Mouse (Mus musculus) stomach, embryonic 14.5 days (tissue): ENCODE results near the gene Tex2. TPM values are rescaled to one million over a fixed set of nuclear protein-coding genes. Genes with fewer than 3 reads are reported as not detected.
A peak's percentile ranks its signal among the peaks of the same experiment; 100 is the strongest.
"Not testable (repeated sequence)": the region's sequence is repeated elsewhere in the genome, so short reads cannot be mapped to it uniquely, and the experiment has no call there.

Experiments used
- ATAC-seq: fragments of 200-750 bp; cut with Nextera tagmentation; 2 replicates; pipeline ENCODE4 v1.8.0; 2017; ENCODE audit warnings: low read depth, moderate TSS enrichment; ENCODE audit not compliant: insufficient number of reproducible peaks, insufficient read depth, low FRiP score
- H3K27ac ChIP-seq: fragments of 300-500 bp; sonication (generic); 2 replicates; pipeline ENCODE4 v1.5.1; 2014; ENCODE audit warnings: mild to moderate bottlenecking, low read length, moderate library complexity, mixed read lengths
- H3K27me3 ChIP-seq: fragments of 300-500 bp; sonication (generic); 2 replicates; pipeline ENCODE4 v1.6.1; 2014; ENCODE audit warnings: low read length, control low read depth, mixed read lengths; ENCODE audit not compliant: control insufficient read depth, insufficient read depth
- H3K36me3 ChIP-seq: fragments of 300-500 bp; sonication (generic); 2 replicates; pipeline ENCODE4 v1.6.1; 2014; ENCODE audit warnings: mild to moderate bottlenecking, control low read depth, low read length, moderate library complexity, mixed read lengths; ENCODE audit not compliant: control insufficient read depth, insufficient read depth
- H3K4me1 ChIP-seq: fragments of 300-500 bp; sonication (generic); 2 replicates; pipeline ENCODE4 v1.6.1; 2014; ENCODE audit warnings: low read length, control low read depth, mixed read lengths; ENCODE audit not compliant: control insufficient read depth, insufficient read depth
- H3K4me2 ChIP-seq: fragments of 300-500 bp; sonication (generic); replicated peaks from 2 replicates; pipeline ENCODE4 v1.6.1; 2014; ENCODE audit warnings: low read depth, low read length, control low read depth
- H3K4me3 ChIP-seq: fragments of 300-500 bp; sonication (generic); 2 replicates; pipeline ENCODE4 v1.5.1; 2014; ENCODE audit warnings: low read depth, low read length, control low read depth
- H3K9ac ChIP-seq: fragments of 300-500 bp; sonication (generic); replicated peaks from 2 replicates; pipeline ENCODE4 v1.6.1; 2014; ENCODE audit warnings: low read depth, mild to moderate bottlenecking, control low read depth, low read length, moderate library complexity, mixed read lengths
- H3K9me3 ChIP-seq: fragments of 300-500 bp; sonication (generic); 2 replicates; pipeline ENCODE4 v1.6.1; 2016; ENCODE audit warnings: low read depth, low read length, control low read depth; ENCODE audit not compliant: control insufficient read depth
- WGBS: fragments of 180-500 bp; shearing (Covaris S2); extraction: QIAGEN DNeasy Blood & Tissue Kit; methylation state at CpG from one replicate; pipeline ENCODE4 v1.1.7; 2014; 5-methylcytosine and 5-hydroxymethylcytosine counted together
- polyA plus RNA-seq: library from polyadenylated mRNA; unstranded; fragments of >200 nt; fragmentation: Nextera tagmentation; extraction: Ambion mirVana; gene quantifications from 2 replicates; pipeline ENCODE4 v1.2.1, GENCODE M21; 2014

The Tex2 gene
- polyA plus RNA-seq, 1 experiment from 2014 or later, result 9.8 TPM

DNA sequence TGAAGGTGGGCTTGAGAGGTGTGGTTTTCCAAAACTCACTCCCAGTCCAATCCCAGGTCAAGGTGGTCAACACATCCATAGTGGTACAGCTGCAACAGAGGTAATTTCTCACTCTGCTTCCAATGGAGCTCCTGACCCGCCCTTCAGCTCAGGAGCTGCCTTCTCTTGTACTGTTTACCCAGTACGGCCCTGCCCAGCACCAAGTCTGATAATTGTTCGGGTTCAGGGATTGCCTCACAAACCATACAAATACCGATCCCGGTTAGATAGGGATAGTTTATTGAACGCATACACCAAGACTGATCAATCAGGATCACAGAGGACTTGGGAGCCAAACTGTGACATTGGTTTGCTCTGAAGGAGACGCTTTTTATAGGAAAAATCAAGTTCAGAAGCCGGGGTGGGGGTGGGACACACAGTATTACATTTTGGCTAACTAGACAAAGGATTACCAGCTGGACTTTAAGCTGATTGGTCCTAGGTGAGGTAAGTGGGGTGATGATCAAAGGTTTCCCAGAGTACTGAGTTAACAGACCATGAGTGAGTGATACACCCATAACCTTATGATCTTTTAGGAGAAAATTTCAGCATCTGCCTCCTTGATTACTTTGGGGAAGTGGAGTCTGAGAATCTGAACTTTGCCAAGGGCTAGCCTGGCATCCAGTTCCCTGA is 29.9 kb upstream of the Tex2 start:
- whole genome bisulfite sequencing, result 59% methylated on average over 8 of the region's 8 CpGs
- H3K27ac ChIP-seq, result peak overlapping the region; percentile 69; the same call in 1 of the 2 replicates
- no peaks in the 10 kb centered on the region for H3K36me3 ChIP-seq
- H3K9me3 ChIP-seq, result no peaks in the 10 kb centered on the region
- ATAC-seq, result no peak
- H3K4me3 ChIP-seq, result no peak overlapping the region
- peaks cover 12% of the 10 kb centered on the region; the same call in 1 of the 2 replicates for H3K4me1 ChIP-seq
- H3K4me2 ChIP-seq, result no peak overlapping the region
- H3K9ac ChIP-seq, result no peak overlapping the region
- no peaks in the 10 kb centered on the region for H3K27me3 ChIP-seq

DNA sequence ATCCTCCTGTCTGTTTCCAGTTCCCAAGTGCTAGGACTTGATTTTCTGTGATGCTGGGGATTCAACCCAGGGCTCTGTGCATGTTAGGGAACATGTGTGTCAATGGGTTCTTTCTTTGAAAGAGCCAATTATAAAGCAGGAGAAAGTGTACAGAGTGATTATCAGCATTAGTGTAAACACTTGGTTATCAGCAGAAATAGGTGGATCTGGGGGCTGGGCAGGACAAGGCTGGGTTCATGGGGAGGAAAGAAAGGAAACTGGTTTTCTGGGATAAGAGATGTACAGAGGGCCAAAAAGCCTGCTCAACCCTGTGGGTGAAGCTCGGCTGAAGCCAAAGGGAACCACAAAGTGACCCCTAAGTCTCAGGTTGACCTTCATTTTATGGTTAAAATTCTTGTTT is 28.4 kb upstream of the Tex2 start:
- H3K27ac ChIP-seq, result peak overlapping the region; percentile 69

DNA sequence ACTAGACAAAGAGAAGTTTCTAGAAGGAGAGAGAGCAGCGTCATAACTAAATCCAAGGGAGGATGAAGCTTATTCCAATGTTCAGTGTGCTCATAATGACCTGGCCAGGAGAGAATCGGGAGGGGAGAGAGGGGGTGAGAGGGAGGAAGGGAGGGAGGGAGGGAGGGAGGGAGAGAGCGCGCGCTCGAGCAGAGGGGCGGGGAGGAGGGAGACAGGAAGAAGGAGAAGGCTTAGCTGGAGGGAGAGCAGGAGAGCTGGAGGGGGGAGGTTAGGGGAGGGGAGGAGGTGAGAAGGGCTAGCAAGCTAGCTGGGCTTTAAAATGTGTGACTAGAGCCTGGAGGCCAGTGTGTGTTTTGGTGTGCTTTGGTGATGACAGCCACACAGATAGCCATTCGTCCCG is 26.8 kb upstream of the Tex2 start:
- H3K36me3 ChIP-seq, result no peaks in the 10 kb centered on the region
- H3K9me3 ChIP-seq, result no peaks in the 10 kb centered on the region
- H3K4me1 ChIP-seq, result peaks cover 12% of the 10 kb centered on the region; the same call in 1 of the 2 replicates
- H3K9ac ChIP-seq, result no peak overlapping the region
- H3K27ac ChIP-seq, result peak overlapping the region; percentile 62; the same call in 1 of the 2 replicates
- no peak overlapping the region for H3K4me2 ChIP-seq
- no peak for ATAC-seq
- WGBS, result 8% methylated on average over 9 of the region's 9 CpGs
- no peaks in the 10 kb centered on the region for H3K27me3 ChIP-seq
- no peak overlapping the region for H3K4me3 ChIP-seq

More for the DNA sequence above, 28.4 kb upstream of the Tex2 start:
- Histone ChIP-seq H3K27me3 (no peaks in the 10 kb centered on the region), H3K4me2 (no peak overlapping the region), H3K4me1 (peaks cover 12% of the 10 kb centered on the region; the same call in 1 of the 2 replicates), H3K9ac (no peak overlapping the region), H3K9me3 (no peaks in the 10 kb centered on the region), H3K36me3 (no peaks in the 10 kb centered on the region), H3K4me3 (no peak overlapping the region)
- WGBS, result 42% methylated on average over 1 of the region's 1 CpGs
- peak; percentile 73 for ATAC-seq

DNA sequence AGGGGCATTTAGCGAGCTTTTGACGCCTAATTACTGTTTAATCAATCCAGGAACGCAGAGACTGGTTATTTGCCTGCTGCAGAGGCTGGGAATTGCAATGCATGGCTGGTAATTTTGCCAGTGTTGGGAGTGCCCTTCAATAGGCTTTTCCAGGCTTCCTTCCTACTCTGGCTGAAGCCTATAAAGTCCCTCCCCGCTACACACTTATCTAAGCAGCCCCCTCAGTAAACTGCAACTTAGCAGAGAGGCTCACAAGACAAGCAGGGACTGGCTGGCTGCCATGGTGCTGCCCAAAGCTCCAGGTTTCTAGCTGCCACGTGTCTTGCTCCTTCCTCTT is 26.1 kb upstream of the Tex2 start:
- Histone ChIP-seq H3K36me3 (no peaks in the 10 kb centered on the region), H3K27ac (peak overlapping the region; percentile 62), H3K9me3 (no peaks in the 10 kb centered on the region), H3K4me2 (no peak overlapping the region), H3K4me1 (peaks cover 12% of the 10 kb centered on the region; the same call in 1 of the 2 replicates), H3K4me3 (no peak overlapping the region), H3K27me3 (no peaks in the 10 kb centered on the region), H3K9ac (no peak overlapping the region)
- 22% methylated on average over 5 of the region's 5 CpGs for WGBS
- ATAC-seq, result no peak

DNA sequence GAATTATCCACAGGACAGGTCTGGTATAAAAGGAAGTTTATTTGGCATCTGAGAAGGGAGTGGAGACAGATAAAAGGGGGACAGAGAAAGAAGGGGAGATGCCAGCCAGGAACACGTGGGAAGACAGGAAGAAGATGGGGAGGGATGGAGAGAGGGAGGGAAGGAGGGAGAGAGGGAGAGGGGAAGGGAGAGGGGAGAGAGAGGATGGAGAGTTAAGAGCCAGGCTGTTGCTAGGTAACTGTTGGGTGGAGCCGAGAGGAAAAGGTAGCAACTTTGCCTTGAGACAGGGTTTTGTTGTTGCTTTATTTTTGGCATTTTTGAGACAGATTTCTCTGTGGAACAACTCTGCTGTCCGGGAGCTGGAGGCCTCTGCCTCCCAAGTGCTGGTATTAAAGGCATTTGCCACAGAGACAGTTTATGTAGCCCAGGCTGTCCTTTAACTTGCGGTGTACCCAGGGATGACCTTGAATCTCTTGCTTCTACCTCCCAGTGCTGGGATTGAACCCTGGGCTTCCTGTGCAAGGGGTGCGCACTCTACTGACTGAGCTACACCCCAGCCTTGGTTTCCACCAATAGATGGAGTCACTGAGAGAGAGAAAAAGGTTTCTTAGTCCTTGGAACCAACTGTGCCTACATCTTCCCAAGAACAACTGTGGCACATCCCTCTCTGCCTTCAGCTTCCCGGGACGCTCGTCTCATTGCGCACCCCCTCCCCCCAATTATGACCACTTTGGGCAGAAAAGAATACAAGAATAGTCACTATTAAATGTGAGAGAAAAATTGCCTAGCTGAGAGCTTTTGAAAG is 25.5 kb upstream of the Tex2 start:
- WGBS, result 45% methylated on average over 9 of the region's 9 CpGs

DNA sequence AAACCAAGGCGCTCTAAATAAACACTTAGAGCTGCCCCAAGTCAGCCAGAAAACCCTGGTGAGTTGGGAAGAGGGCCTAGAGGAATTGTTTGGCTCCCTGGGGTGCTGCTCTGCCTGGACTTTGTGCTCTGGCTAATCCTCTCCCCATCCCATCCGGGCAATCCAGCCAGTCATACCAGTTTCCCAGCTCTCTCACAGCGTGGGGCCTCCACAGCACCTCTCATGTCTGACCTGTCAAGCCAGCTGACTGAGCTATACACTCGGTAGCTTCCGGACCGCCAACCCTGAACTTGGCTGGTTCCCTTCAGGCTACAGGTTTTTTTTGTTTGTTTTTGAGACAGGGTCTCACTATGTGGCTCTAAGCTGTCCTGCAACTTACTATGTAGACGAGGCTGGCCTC is 24.5 kb upstream of the Tex2 start:
- no peaks in the 10 kb centered on the region for H3K36me3 ChIP-seq
- no peak overlapping the region for H3K9ac ChIP-seq
- 29% methylated on average over 7 of the region's 7 CpGs for WGBS
- H3K4me3 ChIP-seq, result no peak overlapping the region
- no peaks in the 10 kb centered on the region for H3K9me3 ChIP-seq
- ATAC-seq, result peak; percentile 79
- H3K27ac ChIP-seq, result peak overlapping the region; percentile 71
- H3K4me2 ChIP-seq, result no peak overlapping the region
- peaks cover 12% of the 10 kb centered on the region; the same call in 1 of the 2 replicates for H3K4me1 ChIP-seq
- no peaks in the 10 kb centered on the region for H3K27me3 ChIP-seq

More for the DNA sequence above, 25.5 kb upstream of the Tex2 start:
- Histone ChIP-seq H3K27ac (peak overlapping the region; percentile 71), H3K36me3 (no peaks in the 10 kb centered on the region), H3K4me2 (no peak overlapping the region), H3K9ac (no peak overlapping the region), H3K27me3 (no peaks in the 10 kb centered on the region), H3K4me3 (no peak overlapping the region), H3K9me3 (no peaks in the 10 kb centered on the region), H3K4me1 (peaks cover 12% of the 10 kb centered on the region; the same call in 1 of the 2 replicates)
- ATAC-seq, result no peak

DNA sequence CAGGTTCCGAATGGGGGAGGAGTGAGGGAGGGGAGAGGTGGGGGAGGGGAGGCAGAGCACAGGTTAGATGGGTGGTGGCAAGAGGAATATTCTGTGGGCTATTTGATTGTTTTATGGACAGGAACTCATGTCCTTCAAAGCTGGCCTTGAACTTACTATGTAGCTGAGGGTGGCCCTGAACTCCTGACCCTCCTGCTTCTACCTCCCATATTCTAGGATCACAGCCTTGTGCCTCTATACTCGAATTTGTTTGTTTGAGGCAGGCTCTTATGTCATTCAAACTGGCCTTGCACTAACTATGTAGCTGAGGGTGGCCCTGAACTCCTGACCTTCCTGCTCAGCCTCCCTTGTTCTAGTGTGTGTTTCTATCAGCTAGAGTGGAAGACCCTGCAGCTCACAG is 22.7 kb upstream of the Tex2 start:
- Histone ChIP-seq H3K4me1 (peaks cover 12% of the 10 kb centered on the region; the same call in 1 of the 2 replicates), H3K27ac (no peak overlapping the region), H3K4me2 (no peak overlapping the region), H3K9me3 (0 out of 2 replicates have a peak, but pooled peaks cover 3% of the 10 kb centered on the region), H3K4me3 (no peak overlapping the region), H3K27me3 (no peaks in the 10 kb centered on the region), H3K9ac (no peak overlapping the region), H3K36me3 (no peaks in the 10 kb centered on the region)
- 44% methylated on average over 2 of the region's 2 CpGs for WGBS
- no peak for ATAC-seq

DNA sequence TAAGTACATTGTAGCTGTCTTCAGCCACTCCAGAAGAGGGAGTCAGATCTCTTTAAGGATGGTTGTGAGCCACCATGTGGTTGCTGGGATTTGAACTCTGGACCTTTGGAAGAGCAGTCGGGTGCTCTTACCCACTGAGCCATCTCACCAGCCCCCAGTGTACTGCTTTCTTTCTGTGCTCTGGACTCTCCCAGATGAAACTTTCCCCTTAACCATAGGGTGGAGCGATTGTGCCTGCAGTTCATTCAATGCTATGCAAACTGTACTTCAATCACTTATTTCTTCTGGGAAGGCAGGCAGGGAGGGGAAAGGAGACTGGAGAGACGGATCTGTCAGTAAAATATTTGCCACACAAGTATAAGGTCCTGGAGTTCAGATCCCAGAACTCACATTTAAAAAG is 21.0 kb upstream of the Tex2 start:
- not testable (repeated sequence) for ATAC-seq, H3K4me2 ChIP-seq, H3K27ac ChIP-seq, H3K27me3 ChIP-seq, H3K4me3 ChIP-seq, H3K9me3 ChIP-seq, H3K9ac ChIP-seq, H3K4me1 ChIP-seq, H3K36me3 ChIP-seq
- 87% methylated on average over 3 of the region's 3 CpGs for WGBS
